In genomic region chr8:91059086-91059578, GRCm38 (mm10) we compare ENCODE assay signal across 16 mouse cellular contexts. TPM values are rescaled to one million over a fixed set of nuclear protein-coding genes. Genes with fewer than 3 reads are reported as not detected.
A peak's percentile ranks its signal among the peaks of the same experiment; 100 is the strongest.
DNase-seq lines count a peak whose midpoint lies in the region; ATAC-seq and TF ChIP-seq lines count a peak whose summit lies in the region.
"Had no signal": no experiment of that assay in that cellular context is flagged by ENCODE, and none has a peak within 500 bp of the region (broad histone marks: within the 10 kb centered on the region; RNA-seq: fewer than 3 reads in every experiment).

No protein-coding gene starts in this region.

- H3K4me2 ChIP-seq in forebrain, embryonic 14.5 days (ENCODE audit: low read length), result no peak overlapping the region
- H3K4me2 ChIP-seq in forebrain, embryonic 11.5 days (ENCODE audit: low read depth, low read length, severe bottlenecking), result no peak overlapping the region
- no peak overlapping the region for H3K4me2 ChIP-seq in midbrain, postnatal 0 days (ENCODE audit: low read depth, low read length, poor library complexity, severe bottlenecking)
- no peak overlapping the region for H3K4me2 ChIP-seq in midbrain, embryonic 14.5 days (ENCODE audit: low read length)
- H3K4me2 ChIP-seq: heart, embryonic 12.5 days; liver, embryonic 12.5 days had no signal

- peaks cover 15% of the 10 kb centered on the region for H3K36me3 ChIP-seq in forebrain, embryonic 14.5 days (ENCODE audit: control insufficient read depth, insufficient read depth, low read length)
- no peaks in the 10 kb centered on the region for H3K36me3 ChIP-seq in forebrain, embryonic 11.5 days (ENCODE audit: control insufficient read depth, insufficient read depth, low read length)
- no peaks in the 10 kb centered on the region for H3K36me3 ChIP-seq in midbrain, postnatal 0 days (ENCODE audit: insufficient read depth, low read length)
- H3K36me3 ChIP-seq in midbrain, embryonic 14.5 days (ENCODE audit: control insufficient read depth, insufficient read depth, low read length), result peaks cover 12% of the 10 kb centered on the region; the same call in 1 of the 2 replicates
- H3K36me3 ChIP-seq: liver, embryonic 12.5 days had no signal

- no peak overlapping the region for H3K4me3 ChIP-seq in forebrain, embryonic 14.5 days (ENCODE audit: low read depth, low read length)
- H3K4me3 ChIP-seq in forebrain, embryonic 11.5 days (ENCODE audit: low read depth, low read length), result no peak overlapping the region
- H3K4me3 ChIP-seq in midbrain, postnatal 0 days (ENCODE audit: low read depth, low read length), result no peak overlapping the region
- H3K4me3 ChIP-seq in midbrain, embryonic 14.5 days (replicated peaks; ENCODE audit: low read depth, low read length), result no peak overlapping the region
- H3K4me3 ChIP-seq: heart, embryonic 12.5 days; liver, embryonic 12.5 days had no signal

- no peak for TF ChIP-seq CTCF in midbrain, postnatal 0 days (IDR thresholded peaks at IDR 0.05)

- no peaks in the 10 kb centered on the region for H3K27me3 ChIP-seq in forebrain, embryonic 14.5 days (replicated peaks; ENCODE audit: control insufficient read depth, insufficient read depth, low read length)
- H3K27me3 ChIP-seq in forebrain, embryonic 11.5 days (ENCODE audit: control insufficient read depth, insufficient read depth, low read length), result no peaks in the 10 kb centered on the region
- H3K27me3 ChIP-seq in midbrain, postnatal 0 days (ENCODE audit: insufficient read depth, low read length), result no peaks in the 10 kb centered on the region
- H3K27me3 ChIP-seq in midbrain, embryonic 14.5 days (ENCODE audit: control insufficient read depth, insufficient read depth, low read length), result no peaks in the 10 kb centered on the region
- H3K27me3 ChIP-seq: heart, embryonic 12.5 days; liver, embryonic 12.5 days had no signal

- no peak for ATAC-seq in forebrain, embryonic 14.5 days
- no peak for ATAC-seq in forebrain, embryonic 11.5 days (replicated peaks; ENCODE audit: low FRiP score)
- no peak for ATAC-seq in midbrain, postnatal 0 days (ENCODE audit: low FRiP score)
- no peak for ATAC-seq in midbrain, embryonic 14.5 days (ENCODE audit: low FRiP score, low TSS enrichment)
- ATAC-seq: CD4-positive, CD25-positive, alpha-beta regulatory T cell, adult 4 months; liver, embryonic 12.5 days had no signal

- no peaks in the 10 kb centered on the region for H3K4me1 ChIP-seq in forebrain, embryonic 14.5 days (ENCODE audit: control insufficient read depth, insufficient read depth, low read length)
- H3K4me1 ChIP-seq in forebrain, embryonic 11.5 days (replicated peaks; ENCODE audit: control insufficient read depth, insufficient read depth, low read length), result no peaks in the 10 kb centered on the region
- H3K4me1 ChIP-seq in midbrain, postnatal 0 days (ENCODE audit: insufficient read depth, low read length), result no peaks in the 10 kb centered on the region
- no peaks in the 10 kb centered on the region for H3K4me1 ChIP-seq in midbrain, embryonic 14.5 days (ENCODE audit: control insufficient read depth, insufficient read depth, low read length)

- no peaks in the 10 kb centered on the region for H3K9me3 ChIP-seq in forebrain, embryonic 14.5 days (replicated peaks; ENCODE audit: control insufficient read depth, low read length)
- no peaks in the 10 kb centered on the region for H3K9me3 ChIP-seq in forebrain, embryonic 11.5 days (ENCODE audit: control insufficient read depth, low read length)
- H3K9me3 ChIP-seq in midbrain, postnatal 0 days (ENCODE audit: low read length), result no peaks in the 10 kb centered on the region
- H3K9me3 ChIP-seq in midbrain, embryonic 14.5 days (ENCODE audit: control insufficient read depth, low read length), result no peaks in the 10 kb centered on the region
- H3K9me3 ChIP-seq: heart, embryonic 12.5 days; liver, embryonic 12.5 days had no signal

- no peak overlapping the region for H3K9ac ChIP-seq in forebrain, embryonic 14.5 days (ENCODE audit: low read length)
- no peak overlapping the region for H3K9ac ChIP-seq in forebrain, embryonic 11.5 days (ENCODE audit: low read length)
- no peak overlapping the region for H3K9ac ChIP-seq in midbrain, postnatal 0 days (replicated peaks; ENCODE audit: low read length, poor library complexity, severe bottlenecking)
- no peak overlapping the region for H3K9ac ChIP-seq in midbrain, embryonic 14.5 days (replicated peaks; ENCODE audit: low read length)
- H3K9ac ChIP-seq: heart, embryonic 12.5 days; liver, embryonic 12.5 days had no signal

- no peak overlapping the region for H3K27ac ChIP-seq in forebrain, embryonic 14.5 days (ENCODE audit: low read depth, low read length)
- no peak overlapping the region for H3K27ac ChIP-seq in forebrain, embryonic 11.5 days (ENCODE audit: low read depth, low read length)
- H3K27ac ChIP-seq in midbrain, postnatal 0 days (ENCODE audit: low read depth, low read length), result no peak overlapping the region
- H3K27ac ChIP-seq in midbrain, embryonic 14.5 days (replicated peaks; ENCODE audit: low read depth, low read length), result no peak overlapping the region
- H3K27ac ChIP-seq: liver, embryonic 12.5 days had no signal

- peak; percentile 28 for DNase-seq in forebrain, embryonic 14.5 days (ENCODE audit: low spot score)
- no peak for DNase-seq in forebrain, embryonic 11.5 days (ENCODE audit: low spot score)
- peak; percentile 18 for DNase-seq in layer of hippocampus, adult 9-11 months
- no peak for DNase-seq in layer of hippocampus, adult 8-10 months (ENCODE audit: low spot score in 2 of 2)
- peak; percentile 44 for DNase-seq in midbrain, postnatal 0 days (ENCODE audit: low spot score)
- DNase-seq in midbrain, embryonic 14.5 days, result no peak
- no peak for DNase-seq in right cerebral cortex, postnatal 10 days (ENCODE audit: low spot score in 2 of 2)
- DNase-seq: cerebellum, adult 11-12 months; gastrocnemius, postnatal 25 days; heart, postnatal 4 days; kidney, adult 18-20 months; right cerebral cortex, postnatal 4 days; thymus, adult 2 months had no signal

RNA-seq across cellular contexts. Expression of gene Rbl2, which starts 10.7 kb away (rescaled TPM):
- 14.6 and 18.9 TPM in 2 replicates for polyA plus RNA-seq in forebrain, embryonic 14.5 days (2014; fragmentation: Nextera tagmentation; extraction: Ambion mirVana)
- 16.3 and 18.4 TPM in 2 replicates for polyA plus RNA-seq in forebrain, embryonic 11.5 days (2014; fragmentation: Nextera tagmentation; extraction: Ambion mirVana)
- 10 to 100 TPM; 38.3 to 45.0 (median 42.1) TPM for total RNA-seq in layer of hippocampus, adult 8-10 months (2022)
- 33.6 and 34.2 TPM in 2 replicates for total RNA-seq in midbrain, postnatal 0 days (2014; rRNA removed)
- 14.2 and 17.1 TPM in 2 replicates for polyA plus RNA-seq in midbrain, postnatal 0 days (2015; fragmentation: Nextera tagmentation; extraction: Ambion mirVana)
- 16.7 and 23.8 TPM in 2 replicates for polyA plus RNA-seq in midbrain, embryonic 14.5 days (2014; fragmentation: Nextera tagmentation; extraction: Ambion mirVana)

Comparison
In these comparisons a context has a peak if more than half of its experiments do, and no peak if none do; other contexts are left out.
1. DNase-seq: peak in forebrain, embryonic 14.5 days (single experiment), layer of hippocampus, adult 9-11 months (single experiment) and midbrain, postnatal 0 days (single experiment); none in forebrain, embryonic 11.5 days (single experiment), layer of hippocampus, adult 8-10 months (0 of 2), midbrain, embryonic 14.5 days (single experiment) and right cerebral cortex, postnatal 10 days (0 of 2).